Mouse (Mus musculus) spleen, adult 2 months (tissue): ENCODE measurements around the gene Slc25a28. TPM values are rescaled to one million over a fixed set of nuclear protein-coding genes. Genes with fewer than 3 reads are reported as not detected.

Source experiments
- DNase-seq, 2 experiments: peaks; one replicate each; pipeline versions ENCODE4 v3.0.0 to v3.0.0-alpha.2; 2012 to 2021; ENCODE audit warnings: low spot score in 2 of 2, low read depth in 1 of 2
- H3K27ac ChIP-seq: fragments of 200-500 bp; 2 replicates; pipeline ENCODE4 v1.5.1; 2012; ENCODE audit warnings: low read length, inconsistent platforms; ENCODE audit not compliant: insufficient read depth
- H3K27me3 ChIP-seq: fragments of 200-500 bp; 2 replicates; pipeline ENCODE4 v1.6.1; 2012; ENCODE audit warnings: mild to moderate bottlenecking, moderate library complexity, low read length, inconsistent platforms; ENCODE audit not compliant: control insufficient read depth, insufficient read depth
- H3K36me3 ChIP-seq: fragments of 200-500 bp; 2 replicates; pipeline ENCODE4 v1.6.1; 2012; ENCODE audit warnings: mild to moderate bottlenecking, low read length, inconsistent platforms; ENCODE audit not compliant: control insufficient read depth, insufficient read depth
- H3K4me1 ChIP-seq: fragments of 200-500 bp; 2 replicates; pipeline ENCODE4 v1.6.1; 2011; ENCODE audit warnings: inconsistent platforms; ENCODE audit not compliant: control insufficient read depth, insufficient read depth, insufficient read length
- H3K4me3 ChIP-seq: fragments of 200-500 bp; 2 replicates; pipeline ENCODE4 v1.5.1; 2011; ENCODE audit warnings: mild to moderate bottlenecking, inconsistent platforms; ENCODE audit not compliant: insufficient read depth, insufficient read length; ENCODE audit errors: extremely low read depth
- CTCF ChIP-seq: fragments of 200-500 bp; IDR thresholded peaks from 2 replicates; pipeline ENCODE4 v1.5.1; 2011; ENCODE audit warnings: mild to moderate bottlenecking, inconsistent platforms; ENCODE audit not compliant: insufficient read depth, insufficient read length, insufficient replicate concordance; ENCODE audit errors: extremely low read depth
- POLR2A ChIP-seq: fragments of 200-500 bp; IDR thresholded peaks from 2 replicates; pipeline ENCODE4 v1.6.1; 2011; ENCODE audit warnings: low read depth, low read length, inconsistent platforms
- WGBS: fragments of 180-500 bp; shearing (Covaris S2); methylation state at CpG from one replicate; pipeline ENCODE4 v1.1.7; 2018; 5-methylcytosine and 5-hydroxymethylcytosine counted together
- polyA plus RNA-seq: library from polyadenylated mRNA; depleted of rRNA; stranded (reverse); fragments of >200 nt; gene quantifications from 2 replicates; pipeline ENCODE4 v1.2.3, GENCODE M21; 2012; rRNA removed

The Slc25a28 gene
- 56.4 and 76.9 TPM in 2 replicates for polyA plus RNA-seq

GRCm38 (mm10) chr19:43674730-43675524 is at the start of gene Slc25a28:
Slc25a28 (minus strand) TSS chr19:43674881.
- Histone ChIP-seq H3K36me3 (no peaks in the 10 kb centered on the region), H3K27ac (peak within 1 kb of the TSS; percentile 91), H3K27me3 (no peaks in the 10 kb centered on the region), H3K4me1 (peaks cover 10% of the 10 kb centered on the region; the same call in 1 of the 2 replicates), H3K4me3 (peak within 1 kb of the TSS; percentile 87)
- TF ChIP-seq POLR2A = peak; percentile 95
- TF ChIP-seq CTCF = peak; percentile 75
- WGBS = under 1% methylated on average over 75 of the region's 79 CpGs
- peak; percentile 98 to 100 for DNase-seq

- DNase-seq = no peak
- peaks cover 20% of the 10 kb centered on the region for H3K36me3 ChIP-seq
- no peak overlapping the region for H3K27ac ChIP-seq
- WGBS = 95% methylated on average over 20 of the region's 20 CpGs
- H3K4me3 ChIP-seq = no peak overlapping the region
- peaks cover 4% of the 10 kb centered on the region; the same call in 1 of the 2 replicates for H3K4me1 ChIP-seq
- TF ChIP-seq CTCF (no peak), POLR2A (no peak)
- H3K27me3 ChIP-seq = no peaks in the 10 kb centered on the region
These were observed 49.5 kb upstream of the Slc25a28 start for GRCm38 (mm10) chr19:43724194-43724593.

GRCm38 (mm10) chr19:43723501-43723900 is 48.8 kb upstream of the Slc25a28 start:
- DNase-seq = no peak
- H3K4me1 ChIP-seq = peaks cover 4% of the 10 kb centered on the region; the same call in 1 of the 2 replicates
- no peak overlapping the region for H3K27ac ChIP-seq
- TF ChIP-seq POLR2A (no peak), CTCF (no peak)
- H3K36me3 ChIP-seq = peaks cover 20% of the 10 kb centered on the region
- WGBS = 76% methylated on average over 10 of the region's 10 CpGs
- no peaks in the 10 kb centered on the region for H3K27me3 ChIP-seq
- no peak overlapping the region for H3K4me3 ChIP-seq

GRCm38 (mm10) chr19:43722891-43723290 is 48.2 kb upstream of the Slc25a28 start:
- Histone ChIP-seq H3K27me3 (no peaks in the 10 kb centered on the region), H3K36me3 (peaks cover 16% of the 10 kb centered on the region), H3K4me3 (no peak overlapping the region), H3K4me1 (peaks cover 4% of the 10 kb centered on the region; the same call in 1 of the 2 replicates), H3K27ac (no peak overlapping the region)
- DNase-seq = no peak
- WGBS = 57% methylated on average over 8 of the region's 8 CpGs
- no peak for TF ChIP-seq CTCF
- TF ChIP-seq POLR2A = no peak

GRCm38 (mm10) chr19:43720061-43720460 is 45.4 kb upstream of the Slc25a28 start:
- no peaks in the 10 kb centered on the region for H3K27me3 ChIP-seq
- TF ChIP-seq POLR2A (no peak), CTCF (no peak)
- no peak overlapping the region for H3K4me3 ChIP-seq
- WGBS = 95% methylated on average over 11 of the region's 11 CpGs
- no peaks in the 10 kb centered on the region; the same call in 1 of the 2 replicates for H3K4me1 ChIP-seq
- no peak overlapping the region for H3K27ac ChIP-seq
- DNase-seq = no peak
- H3K36me3 ChIP-seq = peaks cover 13% of the 10 kb centered on the region

- H3K36me3 ChIP-seq = no peaks in the 10 kb centered on the region; the same call in 1 of the 2 replicates
- H3K4me1 ChIP-seq = peaks cover 8% of the 10 kb centered on the region; the same call in 1 of the 2 replicates
- H3K27me3 ChIP-seq = no peaks in the 10 kb centered on the region
- H3K27ac ChIP-seq = no peak overlapping the region
- H3K4me3 ChIP-seq = no peak overlapping the region
- TF ChIP-seq CTCF (no peak), POLR2A (no peak)
- WGBS = 60% methylated on average over 5 of the region's 5 CpGs
- no peak for DNase-seq
These were observed 37.3 kb upstream of the Slc25a28 start for GRCm38 (mm10) chr19:43711971-43712370.
